Mouse (Mus musculus) stomach, embryonic 16.5 days (tissue): ENCODE measurements around the gene Dscam. TPM values are rescaled to one million over a fixed set of nuclear protein-coding genes. Genes with fewer than 3 reads are reported as not detected.

Experiments
- ATAC-seq: fragments of 200-750 bp; cut with Nextera tagmentation; 2 replicates; pipeline ENCODE4 v1.8.0; 2017; ENCODE audit warnings: moderate number of reproducible peaks, moderate TSS enrichment; ENCODE audit not compliant: insufficient read depth, low FRiP score
- H3K27ac ChIP-seq: fragments of 300-500 bp; sonication (generic); 2 replicates; pipeline ENCODE4 v1.5.1; 2014; ENCODE audit warnings: low read length
- H3K27me3 ChIP-seq: fragments of 300-500 bp; sonication (generic); 2 replicates; pipeline ENCODE4 v1.6.1; 2014; ENCODE audit warnings: low read length, control low read depth, mixed read lengths; ENCODE audit not compliant: control insufficient read depth, insufficient read depth
- H3K36me3 ChIP-seq: fragments of 300-500 bp; sonication (generic); 2 replicates; pipeline ENCODE4 v1.6.1; 2014; ENCODE audit warnings: low read length; ENCODE audit not compliant: control insufficient read depth, insufficient read depth
- H3K4me1 ChIP-seq: fragments of 300-500 bp; sonication (generic); 2 replicates; pipeline ENCODE4 v1.6.1; 2014; ENCODE audit warnings: low read length, control low read depth, mixed read lengths; ENCODE audit not compliant: control insufficient read depth, insufficient read depth
- H3K4me2 ChIP-seq: fragments of 300-500 bp; sonication (generic); 2 replicates; pipeline ENCODE4 v1.6.1; 2014; ENCODE audit warnings: low read depth, low read length, mixed read lengths
- H3K4me3 ChIP-seq: fragments of 300-500 bp; sonication (generic); replicated peaks from 2 replicates; pipeline ENCODE4 v1.5.1; 2014; ENCODE audit warnings: mild to moderate bottlenecking, low read length
- H3K9ac ChIP-seq: fragments of 300-500 bp; sonication (generic); 2 replicates; pipeline ENCODE4 v1.6.1; 2014; ENCODE audit warnings: low read length
- H3K9me3 ChIP-seq: fragments of 300-500 bp; sonication (generic); replicated peaks from 2 replicates; pipeline ENCODE4 v1.6.1; 2016; ENCODE audit warnings: low read length, control low read depth; ENCODE audit not compliant: control insufficient read depth
- WGBS: fragments of 180-500 bp; shearing (Covaris S2); extraction: QIAGEN DNeasy Blood & Tissue Kit; methylation state at CpG from one replicate; pipeline ENCODE4 v1.1.7; 2014; 5-methylcytosine and 5-hydroxymethylcytosine counted together
- polyA plus RNA-seq: library from polyadenylated mRNA; unstranded; fragments of >200 nt; fragmentation: Nextera tagmentation; extraction: Ambion mirVana; gene quantifications from 2 replicates; pipeline ENCODE4 v1.2.1, GENCODE M21; 2015

Dscam gene
- polyA plus RNA-seq, 1 experiment from 2014 or later = 0.10 TPM

DNA sequence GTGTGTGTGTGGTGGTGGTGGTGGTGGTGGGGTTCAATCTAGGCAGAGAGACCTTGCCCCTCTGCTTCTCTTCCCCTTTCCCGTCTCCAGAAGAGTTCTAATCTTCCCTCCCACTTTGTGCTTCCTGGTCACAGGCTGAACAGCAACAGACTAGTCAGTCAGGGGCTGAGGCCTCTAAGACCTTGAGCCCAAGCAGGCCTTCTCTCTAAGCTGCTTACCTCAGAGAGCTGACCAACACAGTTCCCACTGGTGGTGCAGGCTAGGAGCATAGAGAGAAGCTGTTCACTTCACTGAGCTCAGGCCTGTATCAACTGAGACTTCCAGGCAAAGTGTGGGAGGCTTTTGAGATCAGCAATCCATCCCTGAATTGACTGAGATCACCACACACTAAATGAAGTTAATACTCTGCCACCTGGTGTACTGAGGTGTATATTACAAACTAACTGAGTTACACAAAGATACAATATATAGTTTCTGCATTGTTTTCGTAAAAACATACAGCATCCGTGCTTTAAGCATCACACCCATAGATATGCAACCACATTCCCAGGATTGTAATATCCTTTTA lies 153.3 kb downstream of the Dscam start:
- Histone ChIP-seq H3K9ac (no peak overlapping the region), H3K36me3 (no peaks in the 10 kb centered on the region), H3K4me2 (no peak overlapping the region), H3K27me3 (no peaks in the 10 kb centered on the region), H3K4me3 (no peak overlapping the region), H3K9me3 (no peaks in the 10 kb centered on the region), H3K4me1 (no peaks in the 10 kb centered on the region), H3K27ac (no peak overlapping the region)
- no peak for ATAC-seq
- WGBS = 76% methylated on average over 3 of the region's 3 CpGs

DNA sequence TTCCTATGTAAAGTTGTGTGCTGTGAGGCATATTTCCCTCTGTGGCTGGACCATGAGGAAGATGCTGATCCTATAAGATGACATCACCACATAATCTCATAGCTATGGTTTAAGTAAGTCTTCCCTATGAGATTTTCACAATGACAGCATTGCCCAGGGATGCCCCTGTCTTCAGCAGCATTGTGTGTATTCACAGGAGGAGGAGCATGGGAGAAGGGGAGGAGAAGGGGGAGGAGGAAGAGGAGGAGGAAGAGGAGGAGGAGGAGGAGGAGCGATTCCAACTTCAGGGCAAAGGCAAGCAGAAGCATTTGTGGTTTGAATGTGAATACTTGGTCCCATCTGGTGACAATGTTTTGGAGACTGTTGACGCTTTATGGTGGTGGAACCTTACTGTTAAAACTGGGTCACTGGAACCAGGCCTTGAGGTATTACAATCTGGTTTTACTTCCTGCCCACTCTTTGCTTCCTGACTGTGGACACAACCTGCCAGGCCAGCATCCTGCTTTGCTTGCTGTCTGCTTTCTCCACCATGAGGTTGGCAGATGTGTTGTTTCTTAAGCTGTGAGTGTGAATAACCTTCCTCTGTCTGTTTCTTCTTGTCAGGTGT lies 154.2 kb downstream of the Dscam start:
- WGBS = 87% methylated on average over 2 of the region's 2 CpGs
- no peak overlapping the region for H3K4me3 ChIP-seq
- H3K4me1 ChIP-seq = no peaks in the 10 kb centered on the region
- no peak for ATAC-seq
- H3K27ac ChIP-seq = no peak overlapping the region
- H3K9ac ChIP-seq = no peak overlapping the region
- no peaks in the 10 kb centered on the region for H3K9me3 ChIP-seq
- H3K4me2 ChIP-seq = no peak overlapping the region
- no peaks in the 10 kb centered on the region for H3K27me3 ChIP-seq
- H3K36me3 ChIP-seq = no peaks in the 10 kb centered on the region

DNA sequence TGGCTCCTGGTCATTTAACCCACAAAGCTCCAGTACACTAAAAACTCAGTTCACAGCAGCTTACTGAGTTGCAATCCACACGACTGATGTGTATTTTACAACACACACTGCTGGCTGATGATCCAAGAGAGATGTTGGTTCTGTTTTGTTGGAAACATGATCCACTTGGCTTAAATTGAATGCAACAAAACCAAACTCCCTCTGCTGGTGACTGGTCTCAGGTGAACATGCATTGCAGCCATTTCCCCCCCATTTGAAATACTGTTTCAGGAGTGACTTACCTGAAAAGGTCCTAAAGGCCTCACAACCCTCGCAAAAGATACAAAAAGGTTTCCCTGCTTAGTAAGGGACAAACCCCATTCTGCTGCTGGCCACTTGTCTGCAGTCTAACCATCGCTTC lies 156.2 kb downstream of the Dscam start:
- Histone ChIP-seq H3K4me2 (no peak overlapping the region), H3K27ac (no peak overlapping the region), H3K4me1 (no peaks in the 10 kb centered on the region), H3K27me3 (no peaks in the 10 kb centered on the region), H3K9me3 (no peaks in the 10 kb centered on the region), H3K9ac (no peak overlapping the region), H3K36me3 (no peaks in the 10 kb centered on the region), H3K4me3 (no peak overlapping the region)
- WGBS = 64% methylated on average over 3 of the region's 3 CpGs
- ATAC-seq = no peak

- Histone ChIP-seq H3K27ac (no peak overlapping the region), H3K4me3 (no peak overlapping the region), H3K9me3 (no peaks in the 10 kb centered on the region), H3K36me3 (no peaks in the 10 kb centered on the region), H3K27me3 (no peaks in the 10 kb centered on the region), H3K4me2 (no peak overlapping the region), H3K9ac (no peak overlapping the region), H3K4me1 (no peaks in the 10 kb centered on the region)
- ATAC-seq = no peak
- 40% methylated on average over 4 of the region's 4 CpGs for WGBS
Measured at GRCm38 (mm10) chr16:97009116-97010055, 161.2 kb downstream of the Dscam start.

DNA sequence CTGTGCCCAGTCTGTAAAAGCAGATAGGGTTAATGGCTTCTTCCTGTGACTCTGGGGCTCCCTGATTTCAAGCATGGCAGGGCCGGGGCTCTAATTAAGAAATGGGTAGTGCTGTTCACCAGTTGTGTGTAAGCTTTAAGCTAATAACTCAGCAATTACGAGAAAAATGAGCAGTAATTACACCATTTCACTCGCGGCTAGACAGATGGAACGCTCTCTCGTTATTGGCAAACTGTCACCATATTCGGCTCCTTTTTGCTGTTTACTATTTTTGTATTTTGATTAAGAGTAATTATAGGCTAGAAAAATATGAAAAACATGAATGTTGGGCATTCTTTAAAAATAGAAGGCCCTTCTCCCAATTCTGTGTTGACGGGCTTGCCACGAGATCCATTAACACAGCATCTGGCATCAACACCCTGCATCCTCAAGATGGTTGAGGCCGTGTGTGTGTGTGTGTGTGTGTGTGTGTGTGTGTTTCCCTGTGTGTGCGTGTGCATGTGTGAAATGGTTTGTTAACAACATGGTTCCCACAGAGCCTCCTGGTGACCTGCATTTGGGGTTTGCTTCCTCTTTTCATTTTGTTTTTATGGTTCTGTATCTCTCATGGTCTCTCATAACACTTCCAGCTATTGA lies 162.5 kb downstream of the Dscam start:
- no peak for ATAC-seq
- Histone ChIP-seq H3K4me1 (no peaks in the 10 kb centered on the region), H3K9ac (no peak overlapping the region), H3K27ac (no peak overlapping the region), H3K36me3 (no peaks in the 10 kb centered on the region), H3K4me3 (no peak overlapping the region), H3K4me2 (no peak overlapping the region), H3K27me3 (no peaks in the 10 kb centered on the region), H3K9me3 (no peaks in the 10 kb centered on the region)
- 77% methylated on average over 11 of the region's 11 CpGs for WGBS

- H3K27me3 ChIP-seq = no peaks in the 10 kb centered on the region
- H3K9ac ChIP-seq = no peak overlapping the region
- H3K4me3 ChIP-seq = no peak overlapping the region
- no peaks in the 10 kb centered on the region for H3K4me1 ChIP-seq
- H3K4me2 ChIP-seq = no peak overlapping the region
- no peak overlapping the region for H3K27ac ChIP-seq
- no peaks in the 10 kb centered on the region for H3K9me3 ChIP-seq
- no peak for ATAC-seq
- no peaks in the 10 kb centered on the region for H3K36me3 ChIP-seq
Measured at GRCm38 (mm10) chr16:97006854-97007182, 163.7 kb downstream of the Dscam start.

GRCm38 (mm10) chr16:97006041-97006853 lies 164.3 kb downstream of the Dscam start:
- Histone ChIP-seq H3K4me3 (no peak overlapping the region), H3K36me3 (no peaks in the 10 kb centered on the region), H3K4me2 (no peak overlapping the region), H3K4me1 (no peaks in the 10 kb centered on the region), H3K27ac (no peak overlapping the region), H3K9ac (no peak overlapping the region), H3K9me3 (no peaks in the 10 kb centered on the region), H3K27me3 (no peaks in the 10 kb centered on the region)
- WGBS = 55% methylated on average over 9 of the region's 9 CpGs
- ATAC-seq = 0 out of 2 replicates have a peak, but pooled peaks have one; percentile 47

GRCm38 (mm10) chr16:97003965-97004364 lies 166.6 kb downstream of the Dscam start:
- H3K4me1 ChIP-seq = no peaks in the 10 kb centered on the region
- WGBS = 50% methylated on average over 1 of the region's 1 CpGs
- no peak overlapping the region for H3K9ac ChIP-seq
- no peaks in the 10 kb centered on the region for H3K27me3 ChIP-seq
- no peak for ATAC-seq
- H3K4me3 ChIP-seq = no peak overlapping the region
- no peak overlapping the region for H3K4me2 ChIP-seq
- H3K27ac ChIP-seq = no peak overlapping the region
- H3K9me3 ChIP-seq = no peaks in the 10 kb centered on the region
- H3K36me3 ChIP-seq = no peaks in the 10 kb centered on the region
